Mouse (Mus musculus) bone marrow, adult 2 months (tissue): ENCODE measurements around the gene En2.

Experiments
- CTCF ChIP-seq: fragments of 200-500 bp; IDR thresholded peaks from 2 replicates; pipeline ENCODE4 v1.5.1; 2011; ENCODE audit warnings: low read length, control low read depth; ENCODE audit not compliant: control insufficient read depth, insufficient read depth
- POLR2A ChIP-seq: fragments of 200-500 bp; IDR thresholded peaks from 2 replicates; pipeline ENCODE4 v1.6.1; 2011; ENCODE audit warnings: low read depth, mild to moderate bottlenecking, control low read depth, low read length, borderline replicate concordance; ENCODE audit not compliant: control insufficient read depth

- TF ChIP-seq CTCF: no peak
- TF ChIP-seq POLR2A: no peak
Measured at GRCm38 (mm10) chr5:28136438-28136837, 29.1 kb upstream of the En2 start.
